Mouse (Mus musculus) intestine, embryonic 15.5 days (tissue): ENCODE data around the gene Lcn2. TPM values are rescaled to one million over a fixed set of nuclear protein-coding genes. Genes with fewer than 3 reads are reported as not detected.
"Not testable (repeated sequence)": the region's sequence is repeated elsewhere in the genome, so short reads cannot be mapped to it uniquely, and the experiment has no call there.

Experiments used
- ATAC-seq: fragments of 200-750 bp; cut with Nextera tagmentation; 2 replicates; pipeline ENCODE4 v1.8.0; 2017; ENCODE audit warnings: moderate TSS enrichment, moderate library complexity
- H3K27ac ChIP-seq: fragments of 300-500 bp; sonication (generic); 2 replicates; pipeline ENCODE4 v1.5.1; 2015; ENCODE audit warnings: mild to moderate bottlenecking, inconsistent platforms
- H3K27me3 ChIP-seq: fragments of 300-500 bp; sonication (generic); replicated peaks from 2 replicates; pipeline ENCODE4 v1.6.1; 2015; ENCODE audit warnings: inconsistent platforms
- H3K36me3 ChIP-seq: fragments of 300-500 bp; sonication (generic); 2 replicates; pipeline ENCODE4 v1.6.1; 2015; ENCODE audit warnings: inconsistent platforms
- H3K4me1 ChIP-seq: fragments of 300-500 bp; sonication (generic); replicated peaks from 2 replicates; pipeline ENCODE4 v1.6.1; 2015; ENCODE audit warnings: inconsistent platforms
- H3K4me2 ChIP-seq: fragments of 300-500 bp; sonication (generic); replicated peaks from 2 replicates; pipeline ENCODE4 v1.6.1; 2015; ENCODE audit warnings: mild to moderate bottlenecking, inconsistent platforms
- H3K4me3 ChIP-seq: fragments of 300-500 bp; sonication (generic); replicated peaks from 2 replicates; pipeline ENCODE4 v1.5.1; 2015; ENCODE audit warnings: inconsistent platforms
- H3K9ac ChIP-seq: fragments of 300-500 bp; sonication (generic); 2 replicates; pipeline ENCODE4 v1.6.1; 2015; ENCODE audit warnings: inconsistent platforms
- H3K9me3 ChIP-seq: fragments of 300-500 bp; sonication (generic); 2 replicates; pipeline ENCODE4 v1.6.1; 2016; ENCODE audit warnings: inconsistent platforms
- WGBS: fragments of 180-500 bp; shearing (Covaris S2); methylation state at CpG from one replicate; pipeline ENCODE4 v1.1.7; 2015; 5-methylcytosine and 5-hydroxymethylcytosine counted together
- polyA plus RNA-seq: library from polyadenylated mRNA; unstranded; fragments of >200 nt; fragmentation: Nextera tagmentation; extraction: Ambion mirVana; gene quantifications from 2 replicates; pipeline ENCODE4 v1.2.1, GENCODE M21; 2015

Lcn2 gene
- polyA plus RNA-seq, 1 experiment from 2014 or later = 1.8 TPM

DNA sequence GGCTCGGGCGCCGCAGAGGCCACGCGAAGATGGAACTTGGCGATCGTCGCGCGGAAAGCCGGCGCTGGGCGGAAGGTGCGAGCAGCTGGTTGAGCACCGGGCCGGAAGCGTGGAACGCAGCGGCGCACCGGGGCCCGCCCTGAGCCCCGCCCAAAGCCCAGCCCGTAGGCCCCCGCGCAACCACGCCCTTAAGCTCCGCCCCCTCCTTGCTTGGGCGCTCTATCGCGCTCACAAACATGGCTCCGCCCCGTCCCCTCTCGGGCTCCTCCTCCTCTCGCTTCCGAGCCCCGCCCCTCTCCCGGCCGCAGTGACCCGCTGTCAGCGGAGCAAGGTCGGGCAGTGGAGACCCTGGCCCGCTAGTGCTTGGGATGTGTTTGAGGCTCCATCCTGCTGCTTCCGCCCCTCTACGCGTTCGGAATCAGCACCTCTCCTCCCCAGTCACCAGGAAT, 6.3 kb downstream of the Lcn2 start, which contains the start of gene 1110008P14Rik:
Gene 1110008P14Rik, minus strand, starts transcription at position 164 of the 449 bp plus-strand sequence.
- peaks cover 9% of the 10 kb centered on the region; the same call in 1 of the 2 replicates for H3K4me1 ChIP-seq
- H3K36me3 ChIP-seq = peaks cover 23% of the 10 kb centered on the region
- H3K9ac ChIP-seq = peak within 1 kb of the TSS; percentile 59
- H3K27me3 ChIP-seq = 0 out of 2 replicates have a peak, but pooled peaks cover 6% of the 10 kb centered on the region
- peak within 1 kb of the TSS; percentile 96 for H3K4me2 ChIP-seq
- H3K4me3 ChIP-seq = peak within 1 kb of the TSS; percentile 65
- H3K27ac ChIP-seq = no peak within 1 kb of the TSS
- ATAC-seq = peak; percentile 97
- H3K9me3 ChIP-seq = no peaks in the 10 kb centered on the region
- WGBS = under 1% methylated on average over 47 of the region's 47 CpGs

DNA sequence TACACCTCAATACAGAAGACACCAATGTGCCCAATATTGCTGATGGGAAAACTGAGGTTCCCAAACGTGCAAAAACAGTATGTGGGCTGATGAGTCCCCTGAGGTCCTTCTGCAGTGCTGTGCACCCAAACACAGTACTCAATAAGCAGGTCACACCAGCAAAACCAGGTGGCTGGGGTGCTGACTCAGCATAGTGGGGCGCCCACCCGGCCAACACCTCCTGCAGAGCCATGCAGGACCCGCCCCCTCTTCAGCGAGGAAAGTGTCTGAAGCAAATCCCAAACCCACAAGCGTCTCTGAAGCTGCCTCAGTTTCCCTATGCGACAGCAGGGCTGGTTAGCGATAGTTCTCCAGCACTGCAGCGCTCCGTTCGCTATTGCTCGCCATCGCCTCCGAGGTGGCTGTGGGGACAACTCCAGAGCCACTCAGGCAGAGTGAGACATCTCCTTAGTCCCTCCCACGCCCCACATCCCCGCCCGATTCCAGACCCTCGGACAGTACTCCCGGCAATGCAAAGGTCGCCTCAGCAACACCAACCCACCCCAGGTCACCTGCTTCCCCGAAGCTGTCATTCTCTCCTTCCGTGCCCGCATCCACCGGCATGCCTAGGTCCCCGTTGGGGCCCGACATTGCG, 6.8 kb downstream of the Lcn2 start:
- peak overlapping the region; percentile 96 for H3K4me2 ChIP-seq
- H3K4me3 ChIP-seq = peak overlapping the region; percentile 65
- ATAC-seq = peak; percentile 63
- H3K9ac ChIP-seq = peak overlapping the region; percentile 59
- peaks cover 28% of the 10 kb centered on the region for H3K36me3 ChIP-seq
- H3K4me1 ChIP-seq = peaks cover 9% of the 10 kb centered on the region; the same call in 1 of the 2 replicates
- H3K27ac ChIP-seq = no peak overlapping the region
- under 1% methylated on average over 27 of the region's 27 CpGs for WGBS
- H3K9me3 ChIP-seq = no peaks in the 10 kb centered on the region
- H3K27me3 ChIP-seq = 0 out of 2 replicates have a peak, but pooled peaks cover 6% of the 10 kb centered on the region

DNA sequence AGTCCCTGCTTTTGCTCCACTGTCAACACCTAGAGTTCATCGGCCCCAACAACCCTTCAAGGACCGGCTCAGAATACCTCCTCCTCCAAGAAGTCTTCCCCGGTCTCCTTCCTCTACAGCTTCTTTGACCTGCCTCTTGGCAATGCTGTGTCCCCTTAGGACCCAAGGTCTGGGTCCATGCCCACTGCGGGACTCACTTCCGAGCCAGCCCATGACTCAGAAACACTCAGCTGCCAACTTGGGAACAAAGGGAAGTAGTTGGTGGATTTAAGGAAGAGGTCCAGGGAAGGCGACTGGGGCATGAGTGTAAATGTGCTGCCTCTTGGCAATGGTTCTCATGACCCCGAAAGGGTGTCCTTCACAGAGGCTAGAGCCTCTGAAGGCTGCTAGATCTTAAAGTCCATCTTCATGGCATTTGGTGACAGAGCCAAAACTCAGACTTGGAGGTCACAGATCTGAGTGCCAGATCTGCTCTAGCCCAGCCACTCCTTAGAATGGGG, 8.0 kb downstream of the Lcn2 start:
- no peak overlapping the region for H3K4me2 ChIP-seq
- no peak overlapping the region for H3K27ac ChIP-seq
- H3K9ac ChIP-seq = no peak overlapping the region
- no peaks in the 10 kb centered on the region for H3K9me3 ChIP-seq
- 88% methylated on average over 7 of the region's 7 CpGs for WGBS
- H3K4me1 ChIP-seq = peaks cover 9% of the 10 kb centered on the region; the same call in 1 of the 2 replicates
- peaks cover 40% of the 10 kb centered on the region for H3K36me3 ChIP-seq
- no peak overlapping the region for H3K4me3 ChIP-seq
- 0 out of 2 replicates have a peak, but pooled peaks cover 6% of the 10 kb centered on the region for H3K27me3 ChIP-seq
- ATAC-seq = no peak

DNA sequence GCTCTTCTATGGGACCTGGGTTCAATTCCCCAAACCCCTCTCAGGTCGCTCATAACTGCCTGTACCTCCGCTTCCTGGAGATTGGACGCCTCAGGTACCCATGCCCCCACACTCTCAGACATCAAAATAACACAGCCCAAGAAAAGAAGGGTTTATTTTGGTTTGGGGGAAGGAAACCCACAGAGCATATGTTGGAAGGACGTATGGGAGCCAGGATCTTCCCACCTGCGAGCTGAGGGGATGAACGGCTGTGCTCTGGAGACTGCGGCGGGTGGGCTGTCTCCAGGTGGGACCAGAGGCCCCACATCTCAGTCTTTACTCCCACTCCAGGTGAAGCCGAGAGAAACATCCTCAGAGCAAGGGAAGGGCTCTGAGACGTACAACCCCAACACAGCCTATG, 11.1 kb downstream of the Lcn2 start:
- WGBS = 92% methylated on average over 10 of the region's 10 CpGs
- no peak for ATAC-seq

DNA sequence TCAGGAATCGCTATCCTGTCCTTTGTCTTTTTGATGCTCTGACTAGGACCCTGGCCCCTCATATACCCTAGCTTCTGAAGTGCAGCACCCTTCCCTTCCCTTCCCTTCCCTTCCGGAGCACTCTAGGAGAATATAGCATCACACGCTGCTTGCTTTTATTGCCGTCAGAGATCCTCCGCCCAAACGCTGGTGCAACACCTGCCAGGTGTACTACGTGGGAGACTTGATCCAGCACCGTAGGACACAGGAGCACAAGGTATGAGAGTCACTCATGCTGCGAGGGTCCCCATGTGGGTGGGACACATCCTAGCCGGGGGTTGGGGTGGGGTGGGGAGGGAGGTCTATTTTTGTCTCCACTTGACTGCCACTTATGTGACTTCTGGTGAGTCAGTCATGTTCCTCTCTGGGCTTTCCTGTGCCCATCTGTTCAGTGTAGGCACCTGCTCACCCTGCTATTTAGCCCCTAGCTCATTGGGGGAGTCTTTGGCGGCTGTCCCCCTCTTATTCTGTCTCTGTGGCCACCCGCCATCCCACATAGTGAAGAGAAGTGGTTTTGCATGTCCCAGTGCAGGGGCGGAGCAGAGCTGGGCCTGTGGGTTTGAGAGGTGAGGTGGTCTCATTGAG, 12.6 kb downstream of the Lcn2 start:
- H3K27ac ChIP-seq = no peak overlapping the region
- no peak overlapping the region for H3K4me3 ChIP-seq
- WGBS = 87% methylated on average over 13 of the region's 13 CpGs
- H3K36me3 ChIP-seq = peaks cover 70% of the 10 kb centered on the region
- no peaks in the 10 kb centered on the region for H3K4me1 ChIP-seq
- no peak overlapping the region for H3K4me2 ChIP-seq
- no peaks in the 10 kb centered on the region for H3K27me3 ChIP-seq
- H3K9me3 ChIP-seq = no peaks in the 10 kb centered on the region
- no peak overlapping the region for H3K9ac ChIP-seq
- no peak for ATAC-seq

More for the DNA sequence above, 11.1 kb downstream of the Lcn2 start:
- H3K4me1 ChIP-seq = peaks cover 5% of the 10 kb centered on the region; the same call in 1 of the 2 replicates
- no peak overlapping the region for H3K27ac ChIP-seq
- H3K4me2 ChIP-seq = no peak overlapping the region
- no peak overlapping the region for H3K9ac ChIP-seq
- peaks cover 57% of the 10 kb centered on the region for H3K36me3 ChIP-seq
- no peaks in the 10 kb centered on the region for H3K27me3 ChIP-seq
- no peak overlapping the region for H3K4me3 ChIP-seq
- H3K9me3 ChIP-seq = no peaks in the 10 kb centered on the region

DNA sequence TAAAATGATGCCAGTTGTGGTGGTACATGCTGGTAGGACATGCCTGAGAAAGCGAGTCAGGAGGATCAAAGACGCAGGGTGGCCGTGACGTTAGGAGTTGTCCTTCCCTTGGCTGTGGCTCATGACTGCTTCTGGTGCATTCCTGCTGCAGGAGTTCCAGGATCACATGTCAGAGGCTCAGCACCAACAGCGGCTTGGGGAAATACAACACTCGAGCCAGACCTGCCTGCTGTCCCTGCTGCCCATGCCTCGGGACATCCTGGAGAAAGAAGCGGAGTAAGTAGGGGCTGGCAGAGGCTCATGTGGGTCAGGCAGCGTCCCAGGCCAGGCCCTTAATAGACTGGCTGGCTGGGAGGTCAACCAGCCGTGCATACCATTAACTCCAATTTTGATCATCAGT, 13.9 kb downstream of the Lcn2 start:
- H3K36me3 ChIP-seq = peaks cover 75% of the 10 kb centered on the region
- no peaks in the 10 kb centered on the region for H3K4me1 ChIP-seq
- no peak for ATAC-seq
- H3K4me3 ChIP-seq = no peak overlapping the region
- no peak overlapping the region for H3K4me2 ChIP-seq
- H3K9me3 ChIP-seq = no peaks in the 10 kb centered on the region
- H3K27me3 ChIP-seq = no peaks in the 10 kb centered on the region
- H3K9ac ChIP-seq = no peak overlapping the region
- H3K27ac ChIP-seq = no peak overlapping the region
- 89% methylated on average over 10 of the region's 10 CpGs for WGBS

DNA sequence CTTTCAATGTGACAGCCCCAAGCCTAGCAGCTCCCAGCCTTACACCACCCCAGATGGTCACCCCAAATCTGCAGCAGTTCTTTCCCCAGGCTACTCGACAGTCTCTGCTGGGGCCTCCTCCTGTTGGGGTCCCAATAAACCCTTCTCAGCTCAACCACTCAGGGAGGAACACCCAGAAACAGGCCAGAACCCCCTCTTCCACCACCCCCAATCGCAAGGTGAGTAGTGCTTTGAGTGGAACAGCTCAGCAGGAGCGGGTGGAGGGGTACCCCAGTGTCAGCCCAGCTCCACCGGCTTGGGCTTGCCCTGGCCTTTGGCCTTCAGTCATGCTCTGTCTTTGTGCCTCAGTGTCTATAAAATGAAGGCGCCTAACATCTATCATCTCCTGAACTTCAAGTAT, 20.7 kb downstream of the Lcn2 start:
- Histone ChIP-seq H3K9me3 (no peaks in the 10 kb centered on the region), H3K27me3 (no peaks in the 10 kb centered on the region), H3K9ac (no peak overlapping the region), H3K4me2 (no peak overlapping the region), H3K27ac (no peak overlapping the region), H3K4me3 (no peak overlapping the region), H3K4me1 (peaks cover 11% of the 10 kb centered on the region), H3K36me3 (peaks cover 41% of the 10 kb centered on the region)
- WGBS = 95% methylated on average over 5 of the region's 5 CpGs
- no peak for ATAC-seq

DNA sequence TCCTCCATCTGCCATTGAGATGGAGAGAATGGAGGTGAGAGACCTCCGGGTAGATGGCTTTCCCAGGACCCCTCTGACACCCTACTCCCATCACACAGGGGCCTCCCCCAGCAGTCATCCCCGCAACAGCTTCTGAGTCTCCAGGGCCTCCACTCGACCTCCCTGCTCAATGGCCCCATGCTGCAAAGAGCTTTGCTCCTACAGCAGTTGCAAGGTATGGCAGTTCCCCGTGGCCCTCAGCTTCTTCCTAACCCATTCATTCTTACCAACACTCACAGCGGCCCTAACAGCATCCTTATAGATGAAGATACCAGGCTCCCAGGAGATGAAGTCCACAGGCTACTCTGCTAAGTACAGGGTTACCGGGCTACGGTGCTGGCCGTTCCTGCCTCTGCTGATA, 23.9 kb downstream of the Lcn2 start:
- ATAC-seq = no peak
- WGBS = 74% methylated on average over 8 of the region's 8 CpGs
- Histone ChIP-seq H3K36me3 (peaks cover 16% of the 10 kb centered on the region; the same call in 1 of the 2 replicates), H3K9me3 (no peaks in the 10 kb centered on the region), H3K4me3 (peak overlapping the region; percentile 76), H3K4me1 (peaks cover 23% of the 10 kb centered on the region), H3K4me2 (peak overlapping the region; percentile 85), H3K9ac (peak overlapping the region; percentile 82; the same call in 1 of the 2 replicates), H3K27me3 (no peaks in the 10 kb centered on the region), H3K27ac (no peak overlapping the region)

DNA sequence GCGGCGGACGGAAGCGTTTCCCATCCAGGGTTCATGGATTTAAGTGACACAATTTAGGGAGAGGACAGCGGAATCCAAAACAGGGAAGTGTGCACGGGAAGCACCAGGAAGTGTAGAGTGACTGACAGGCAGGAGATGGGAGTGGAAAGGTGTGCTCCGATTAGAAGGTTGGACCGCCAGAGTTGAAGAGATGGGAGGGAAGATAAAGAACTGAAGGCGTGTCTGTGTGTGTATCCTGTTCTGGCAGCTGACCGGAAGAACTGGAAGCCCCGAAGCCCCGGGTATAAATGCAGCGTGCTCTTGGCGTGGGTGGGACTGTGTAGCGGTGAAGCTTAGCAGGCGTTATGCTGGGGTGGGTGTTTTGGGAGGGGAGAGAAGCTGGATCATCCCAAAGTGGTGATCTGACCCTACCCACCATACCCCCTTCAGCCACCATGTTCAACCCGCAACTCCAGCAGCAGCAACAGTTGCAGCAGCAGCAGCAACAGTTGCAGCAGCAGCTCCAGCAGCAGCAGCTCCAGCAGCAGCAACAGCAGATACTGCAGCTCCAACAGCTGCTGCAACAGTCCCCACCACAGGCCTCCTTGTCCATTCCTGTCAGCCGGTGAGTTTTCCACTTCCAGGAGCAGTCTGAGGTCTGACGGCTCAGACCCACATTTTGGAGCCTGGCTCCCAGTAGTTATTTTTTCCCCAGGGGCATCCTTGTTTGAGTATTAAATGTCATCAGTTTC, 24.5 kb downstream of the Lcn2 start:
- H3K4me1 ChIP-seq = peaks cover 23% of the 10 kb centered on the region
- 9% methylated on average over 19 of the region's 19 CpGs for WGBS
- H3K36me3 ChIP-seq = peaks cover 16% of the 10 kb centered on the region; the same call in 1 of the 2 replicates
- H3K9ac ChIP-seq = peak overlapping the region; percentile 82
- peak; percentile 75 for ATAC-seq
- peak overlapping the region; percentile 76 for H3K4me3 ChIP-seq
- no peaks in the 10 kb centered on the region for H3K27me3 ChIP-seq
- H3K9me3 ChIP-seq = no peaks in the 10 kb centered on the region
- H3K4me2 ChIP-seq = peak overlapping the region; percentile 85
- H3K27ac ChIP-seq = peak overlapping the region; percentile 95

DNA sequence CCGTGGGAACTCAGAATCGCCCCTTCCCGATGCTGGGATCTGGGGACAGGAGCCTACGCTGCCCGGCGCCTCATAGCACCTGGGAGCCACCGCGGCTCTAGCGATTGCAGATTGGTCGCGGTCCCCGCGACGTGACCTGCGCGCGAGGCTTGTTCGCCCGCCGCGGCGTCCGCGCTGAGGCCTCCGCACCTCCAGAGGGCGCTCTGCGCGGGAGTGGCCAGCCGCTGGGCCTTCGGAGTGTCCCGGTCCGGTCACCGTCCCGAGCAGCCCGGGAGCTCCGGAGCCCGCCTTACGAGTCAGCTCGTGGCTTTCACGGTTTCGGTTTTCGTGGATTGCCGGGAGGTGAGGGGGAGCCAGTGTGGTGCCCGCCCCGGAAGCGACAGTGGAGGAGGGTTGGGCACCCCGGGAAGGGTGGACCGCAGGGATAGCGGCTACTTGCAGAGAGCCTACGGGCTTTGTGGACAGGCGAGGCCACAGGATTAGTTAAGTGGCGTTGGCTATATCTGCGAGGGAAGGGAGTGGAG, 25.2 kb downstream of the Lcn2 start:
- Histone ChIP-seq H3K36me3 (peaks cover 16% of the 10 kb centered on the region; the same call in 1 of the 2 replicates), H3K4me1 (peaks cover 23% of the 10 kb centered on the region), H3K9ac (peak overlapping the region; percentile 82), H3K27me3 (no peaks in the 10 kb centered on the region), H3K4me3 (peak overlapping the region; percentile 76), H3K9me3 (no peaks in the 10 kb centered on the region), H3K27ac (peak overlapping the region; percentile 95), H3K4me2 (peak overlapping the region; percentile 85)
- peak; percentile 90 for ATAC-seq
- under 1% methylated on average over 53 of the region's 53 CpGs for WGBS

DNA sequence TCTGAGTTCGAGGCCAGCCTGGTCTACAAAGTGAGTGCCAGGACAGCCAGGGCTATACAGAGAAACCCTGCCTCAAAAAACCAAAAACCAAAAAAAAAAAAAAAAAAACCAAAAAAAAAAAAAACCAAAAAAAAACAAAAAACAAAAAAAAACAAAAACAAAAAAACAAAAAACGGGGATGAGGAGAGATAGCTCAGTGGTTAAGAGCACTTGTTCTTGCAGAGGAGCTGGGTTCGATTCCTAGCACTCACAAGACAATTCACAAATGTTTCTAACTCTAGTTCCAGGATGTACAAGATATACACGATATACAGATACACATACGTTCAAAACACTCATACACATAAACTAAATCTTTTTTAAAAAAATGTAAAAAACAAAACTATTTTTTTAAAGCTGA, 25.8 kb downstream of the Lcn2 start:
- not testable (repeated sequence) for ATAC-seq, H3K27me3 ChIP-seq, H3K9me3 ChIP-seq
- H3K4me3 ChIP-seq = peak overlapping the region; percentile 76
- peak overlapping the region; percentile 85 for H3K4me2 ChIP-seq
- H3K4me1 ChIP-seq = peaks cover 23% of the 10 kb centered on the region
- peak overlapping the region; percentile 95; the same call in 1 of the 2 replicates for H3K27ac ChIP-seq
- H3K36me3 ChIP-seq = peaks cover 14% of the 10 kb centered on the region; the same call in 1 of the 2 replicates
- WGBS = 33% methylated on average over 5 of the region's 5 CpGs
- peak overlapping the region; percentile 82 for H3K9ac ChIP-seq
